Mouse (Mus musculus) lung, postnatal 4 days (tissue): Measurements from ENCODE around the gene Etv4.

ENCODE experiments used
- DNase-seq, 2 experiments: peaks; one replicate each; pipeline ENCODE4 v3.0.0; 2021

Etv4 gene

DNA sequence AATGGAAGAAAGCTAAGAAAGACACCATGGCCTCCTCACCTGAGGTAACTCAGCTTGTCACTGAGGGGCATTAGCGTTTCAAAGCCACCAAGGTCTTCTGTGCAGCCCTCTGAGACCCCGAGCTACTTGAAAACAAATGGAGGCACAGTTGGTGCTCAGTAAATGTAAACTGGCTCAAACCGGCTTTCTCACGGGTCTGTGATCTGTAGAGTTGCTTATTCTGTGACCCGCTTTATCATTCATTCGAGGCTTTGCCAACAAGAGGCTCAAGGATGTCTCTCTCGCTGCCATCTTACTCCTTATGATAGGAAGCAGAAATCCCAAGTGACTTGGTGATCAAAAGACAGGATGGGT lies 658 bp upstream of the Etv4 start:
- DNase-seq = no peak

DNA sequence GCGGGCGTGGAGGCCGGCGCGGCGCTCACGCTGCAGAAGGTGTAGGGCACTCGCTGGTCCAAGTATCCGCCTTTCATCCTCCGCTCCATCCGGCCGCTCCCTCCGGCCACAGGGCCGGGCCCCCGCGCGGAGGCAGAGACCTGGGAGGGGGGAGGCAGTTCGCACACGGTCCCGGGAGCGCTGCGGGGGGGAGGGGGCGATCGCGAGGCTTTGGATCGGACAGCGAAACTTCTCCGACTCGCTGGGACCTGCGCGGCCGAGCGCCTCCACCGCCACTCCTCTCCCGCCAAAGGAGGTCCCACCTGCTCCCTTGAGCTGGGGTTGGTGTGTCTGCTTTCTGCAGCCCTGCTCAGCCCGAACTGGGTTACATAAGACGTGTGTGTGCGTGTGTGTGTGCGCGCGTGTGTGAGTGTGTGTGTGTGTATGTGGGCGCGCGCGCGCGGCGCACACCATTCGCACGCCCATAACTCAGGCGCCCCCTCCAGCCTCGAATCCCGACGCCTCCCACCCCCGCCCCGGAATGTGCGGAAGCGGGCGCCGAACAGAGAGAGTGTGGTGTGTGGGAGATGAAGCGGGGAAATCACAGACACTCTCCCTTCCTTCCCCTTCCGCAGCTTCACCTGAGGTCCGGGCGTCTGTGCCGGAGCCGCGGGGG lies 556 bp downstream of the Etv4 start:
- DNase-seq = peak; percentile 33 to 48

DNA sequence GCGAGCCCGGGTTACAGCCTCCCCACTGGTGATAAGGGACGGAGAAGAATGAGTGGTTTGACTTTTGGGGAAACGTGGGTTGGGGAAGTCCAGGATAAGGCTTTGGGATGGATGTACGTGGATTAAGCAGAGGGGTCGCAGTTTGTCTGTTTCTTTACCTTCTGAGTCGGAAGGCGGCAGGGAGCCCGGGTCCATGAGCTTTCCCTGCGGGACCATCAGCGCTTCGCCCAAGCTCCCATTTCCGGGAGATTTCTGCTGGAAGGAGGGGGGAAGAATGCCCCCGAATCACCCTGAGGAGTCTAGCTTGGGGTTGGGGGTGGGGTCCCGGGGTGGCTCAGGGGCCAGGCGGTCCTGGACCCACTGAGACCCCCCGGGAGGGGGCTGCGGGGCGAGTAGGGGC lies 1.1 kb downstream of the Etv4 start:
- DNase-seq = no peak

DNA sequence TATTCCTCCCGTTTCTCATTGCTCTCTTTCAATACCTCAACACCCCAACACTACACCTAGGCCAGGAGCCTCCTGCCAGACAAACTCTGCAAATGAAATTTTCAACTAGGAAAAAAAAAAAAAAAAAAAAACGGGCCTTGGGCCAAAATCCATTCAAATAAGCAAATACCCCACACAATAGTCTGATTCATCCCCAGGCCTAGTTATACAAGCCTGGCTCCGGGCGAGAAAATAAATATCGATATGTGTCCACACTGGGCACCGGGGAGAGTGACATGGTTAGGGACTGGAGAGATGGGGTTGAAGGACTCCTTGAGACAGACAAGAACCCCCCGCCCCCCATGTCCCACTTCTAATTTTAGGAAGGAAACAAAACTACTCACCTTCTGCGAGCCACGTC lies 1.6 kb downstream of the Etv4 start:
- no peak for DNase-seq

DNA sequence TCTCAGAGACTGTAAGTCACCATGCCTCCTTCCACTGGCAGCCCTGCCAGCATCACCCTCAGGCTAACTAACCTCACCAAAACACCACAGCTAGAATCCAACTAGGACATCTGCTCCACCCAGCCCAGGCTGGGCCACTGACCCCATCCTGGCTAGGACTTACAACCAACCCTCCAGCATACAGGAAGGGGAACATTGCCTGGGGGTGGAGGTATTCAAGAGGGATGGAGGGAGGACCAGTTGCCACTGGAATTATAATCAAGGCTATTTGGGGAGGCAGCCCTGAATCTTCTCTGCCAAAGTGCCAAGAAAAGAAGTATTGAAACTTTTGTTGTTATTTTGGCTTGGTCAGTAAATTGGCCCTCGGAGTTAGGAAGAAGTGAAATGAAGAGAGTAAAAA lies 2.0 kb downstream of the Etv4 start:
- DNase-seq = no peak

DNA sequence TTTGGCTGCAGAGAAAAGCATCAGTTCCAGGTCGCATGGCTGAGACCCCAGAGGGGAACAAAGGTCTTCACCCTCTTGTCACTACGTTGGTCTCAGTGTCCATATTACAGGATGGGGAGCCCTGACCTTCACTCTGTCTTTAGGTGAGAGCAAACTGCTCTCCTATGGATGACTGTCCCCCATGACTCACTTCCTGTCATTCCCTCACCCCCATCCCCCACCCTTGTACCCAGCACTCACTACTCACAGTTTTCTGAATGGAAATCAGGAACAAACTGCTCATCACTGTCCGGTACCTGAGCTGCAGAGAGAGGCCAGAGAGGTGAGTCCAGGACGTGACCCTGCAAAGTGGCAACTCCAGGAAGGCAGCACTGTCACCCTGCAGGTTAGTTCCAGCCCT lies 8.3 kb downstream of the Etv4 start:
- DNase-seq = no peak

DNA sequence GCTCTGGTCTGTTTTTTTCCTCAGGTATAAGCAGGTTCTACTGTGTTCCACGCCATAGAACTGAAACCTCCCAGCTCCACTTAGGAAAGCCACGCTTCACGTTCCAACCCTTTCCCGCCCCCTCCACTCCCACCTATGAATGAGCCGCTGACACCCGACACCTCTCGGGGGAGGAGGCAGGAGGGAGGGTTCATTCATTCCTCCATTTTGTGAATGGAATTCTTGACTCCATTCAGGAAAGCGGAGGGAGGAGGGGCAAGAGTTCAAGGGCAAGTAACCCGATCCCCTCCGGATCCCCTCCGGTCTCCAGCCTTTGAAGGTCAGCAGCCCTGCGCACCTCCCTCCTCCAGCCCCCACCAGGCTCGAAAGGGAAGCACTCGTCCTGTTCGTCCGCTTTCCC lies 12.7 kb downstream of the Etv4 start:
- peak; percentile 73 to 74 for DNase-seq

DNA sequence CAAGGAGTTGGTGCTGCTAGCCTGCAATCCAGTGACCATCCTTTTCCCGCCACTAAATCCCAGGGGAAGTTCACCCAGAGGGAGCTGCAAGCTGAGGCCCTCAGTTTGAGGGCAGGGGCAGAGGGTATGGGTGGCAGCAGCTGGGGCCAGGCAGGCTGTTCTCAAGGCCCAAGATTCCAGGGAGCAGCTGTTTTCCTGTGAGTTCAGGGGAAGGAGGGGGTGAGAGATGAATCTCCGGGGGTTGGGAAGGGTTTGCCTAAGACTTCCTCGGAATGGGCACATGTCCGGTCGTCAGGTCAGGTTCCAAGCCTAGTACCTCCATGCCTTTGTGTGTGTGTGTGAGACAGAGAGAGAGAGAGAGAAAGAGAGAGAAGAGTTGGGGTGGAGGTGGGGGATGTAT lies 13.1 kb downstream of the Etv4 start:
- peak in 1 of 2 experiments; percentile 59 for DNase-seq

DNA sequence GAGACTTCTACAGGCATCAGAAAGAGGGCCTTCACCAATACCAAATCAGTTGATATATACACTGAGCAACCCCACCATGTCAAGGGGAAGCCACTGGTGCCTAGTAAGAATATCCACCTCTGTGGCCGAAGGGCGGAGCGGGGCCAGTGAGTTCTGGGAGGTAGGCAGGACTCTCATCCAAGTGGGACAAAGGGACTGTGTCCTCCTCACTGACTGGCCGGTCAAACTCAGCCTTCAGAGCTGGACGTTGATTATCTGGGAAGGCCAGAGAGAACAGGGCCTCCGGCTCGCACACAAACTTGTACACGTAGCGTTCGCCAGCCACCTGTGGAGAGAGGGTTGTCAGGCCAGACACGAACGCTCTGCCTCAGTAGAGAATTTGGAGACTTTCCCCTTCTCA lies 14.9 kb downstream of the Etv4 start:
- DNase-seq = no peak

DNA sequence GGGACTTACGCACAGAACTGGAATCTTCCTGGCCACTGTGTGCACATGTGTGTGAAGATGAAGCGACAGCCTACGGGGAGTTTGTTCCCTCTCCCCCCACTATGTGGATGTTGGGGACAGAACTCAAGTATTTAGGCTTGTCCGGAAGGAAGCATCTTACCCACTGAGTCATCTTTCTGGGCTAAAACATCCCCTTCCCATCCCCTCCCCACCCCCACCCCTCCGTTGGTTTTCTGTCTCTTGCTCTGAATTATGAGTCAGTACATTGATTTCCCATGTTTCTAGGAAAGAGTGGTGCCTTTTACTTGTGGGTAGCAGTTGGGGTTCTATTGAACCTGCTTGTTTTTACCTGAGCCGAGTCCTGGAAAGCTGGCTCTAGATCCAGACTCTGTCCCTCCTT lies 16.4 kb downstream of the Etv4 start:
- DNase-seq = no peak

DNA sequence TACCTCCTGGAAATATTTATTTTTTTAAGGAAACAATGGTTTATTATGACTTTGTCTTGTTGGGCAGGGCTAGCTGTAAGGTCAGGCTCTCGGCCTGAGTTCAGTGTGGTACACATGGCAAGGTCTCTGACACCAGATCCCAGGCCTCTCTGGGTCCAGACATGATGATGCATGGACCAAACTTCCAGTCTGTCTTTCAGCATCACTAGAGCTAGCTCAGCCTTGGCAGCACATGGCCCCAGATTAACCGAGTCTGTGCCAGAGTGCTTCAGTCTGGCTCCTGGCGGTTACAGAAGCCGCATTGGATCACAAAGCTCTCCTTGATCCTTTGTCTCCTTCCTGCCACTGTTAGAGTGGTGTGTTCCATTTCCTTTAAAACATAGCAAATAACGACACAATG lies 17.8 kb downstream of the Etv4 start:
- no peak for DNase-seq

DNA sequence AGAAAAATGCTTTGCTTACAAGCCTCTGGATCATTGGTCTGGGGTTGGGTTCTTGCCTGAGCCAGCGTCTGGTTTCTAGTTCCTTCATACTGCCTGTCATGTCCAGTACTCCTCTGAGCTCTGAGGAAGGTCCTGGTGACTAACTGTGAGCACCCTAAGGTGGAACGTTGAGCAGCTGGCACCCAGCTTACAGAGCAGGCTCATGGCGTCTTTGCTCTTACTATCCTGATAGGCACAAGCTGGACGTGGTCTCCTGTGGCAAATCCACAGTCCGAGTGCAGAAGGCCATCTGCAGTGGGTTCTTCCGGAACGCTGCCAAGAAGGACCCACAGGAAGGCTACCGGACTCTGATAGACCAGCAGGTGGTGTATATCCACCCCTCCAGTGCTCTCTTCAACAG lies 20.6 kb downstream of the Etv4 start:
- DNase-seq = no peak

DNA sequence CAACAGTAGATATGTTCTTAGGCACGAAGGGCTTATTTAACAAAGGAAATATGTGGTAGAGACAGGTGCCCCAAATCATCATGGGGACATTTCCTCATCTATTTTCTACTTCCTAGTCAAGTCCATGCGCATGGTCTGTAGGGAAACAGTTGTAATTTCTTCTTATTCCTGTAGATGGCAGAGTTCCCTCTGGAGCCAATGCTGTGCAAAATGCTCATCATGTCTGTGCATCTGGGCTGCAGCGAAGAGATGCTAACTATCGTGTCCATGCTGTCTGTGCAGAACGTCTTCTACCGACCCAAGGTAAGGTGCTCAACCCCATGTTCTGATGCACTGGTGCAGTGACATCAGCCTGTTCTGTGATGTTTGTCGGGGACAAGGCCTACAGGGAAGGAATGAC lies 21.4 kb downstream of the Etv4 start:
- peak in 1 of 2 experiments; percentile 36 for DNase-seq

DNA sequence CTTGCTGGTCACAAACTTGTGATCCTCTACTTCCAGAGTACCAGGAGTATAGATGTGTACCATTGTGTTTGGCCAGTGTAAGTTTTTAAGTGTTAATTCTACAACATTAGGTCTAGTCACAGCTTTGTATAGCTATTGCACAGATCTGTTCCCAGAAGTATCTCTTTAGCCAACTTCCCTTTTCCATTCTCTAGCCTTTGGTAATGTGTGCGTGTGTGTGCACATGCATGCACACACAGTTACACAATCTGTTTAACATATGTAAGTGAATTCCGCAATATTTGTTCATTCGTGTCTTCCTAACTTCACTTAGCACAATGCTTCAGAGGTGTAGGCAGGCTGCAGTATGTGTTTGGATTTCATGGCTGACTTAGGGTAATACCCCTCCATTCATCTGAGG lies 25.6 kb downstream of the Etv4 start:
- no peak for DNase-seq

DNA sequence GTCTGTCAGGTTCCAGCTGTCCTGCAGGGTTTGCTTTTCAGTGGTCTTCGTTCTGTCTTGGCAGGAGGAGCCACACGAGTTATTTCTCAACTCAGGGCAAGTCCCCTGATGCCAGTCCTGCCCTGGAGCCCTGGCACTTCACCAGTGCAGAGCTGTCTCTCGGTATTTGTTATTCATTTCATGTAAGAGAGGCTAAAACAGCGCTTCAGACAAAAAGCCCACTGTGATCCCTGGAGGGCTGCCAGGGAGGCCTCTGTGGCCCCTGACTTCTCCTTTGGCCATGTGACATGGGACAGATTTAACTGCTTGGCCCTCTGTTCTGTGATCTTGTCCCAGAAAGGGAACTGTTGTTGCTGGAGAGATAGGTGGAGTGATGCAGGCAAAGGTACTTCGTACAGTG lies 26.7 kb downstream of the Etv4 start:
- DNase-seq = peak in 1 of 2 experiments; percentile 44

DNA sequence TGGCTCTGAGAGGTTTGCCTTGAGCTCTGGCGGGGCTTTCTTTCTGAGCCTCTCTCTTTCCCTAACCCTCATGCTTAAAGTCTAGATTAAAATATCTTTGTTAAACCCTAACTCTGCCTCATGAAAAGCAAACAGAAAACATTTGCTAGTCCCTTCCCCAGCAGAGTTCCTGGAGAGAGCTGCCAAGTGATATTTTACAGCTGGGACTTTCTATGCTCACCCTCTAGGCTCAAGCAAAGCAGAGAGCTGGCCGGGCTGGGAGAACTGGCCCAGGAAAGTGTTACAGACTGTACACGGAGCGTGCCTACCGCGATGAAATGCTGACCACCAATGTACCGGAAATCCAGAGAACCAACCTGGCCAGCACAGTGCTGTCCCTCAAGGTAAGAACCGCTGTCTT lies 27.8 kb downstream of the Etv4 start:
- DNase-seq = peak; percentile 47 to 66

DNA sequence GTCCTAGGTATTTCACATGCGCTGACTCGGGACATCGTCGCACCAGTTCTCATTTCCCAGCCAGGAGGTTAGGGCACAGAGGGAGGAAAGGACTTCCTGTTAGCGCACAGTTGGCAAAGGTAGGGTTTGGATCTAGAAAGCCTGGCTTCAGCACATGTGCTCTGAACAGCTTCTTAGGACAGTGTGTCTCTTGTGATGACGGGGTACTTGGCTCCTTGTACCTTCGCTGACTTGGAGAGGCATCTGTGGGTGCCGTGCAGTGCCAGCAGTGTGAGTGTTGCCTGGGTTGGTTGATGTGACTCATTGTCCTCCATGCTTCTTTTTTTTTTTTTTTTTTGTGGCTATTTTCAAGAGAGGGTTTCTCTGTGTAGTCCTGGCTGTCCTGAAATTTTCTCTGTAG lies 28.6 kb downstream of the Etv4 start:
- DNase-seq = no peak

DNA sequence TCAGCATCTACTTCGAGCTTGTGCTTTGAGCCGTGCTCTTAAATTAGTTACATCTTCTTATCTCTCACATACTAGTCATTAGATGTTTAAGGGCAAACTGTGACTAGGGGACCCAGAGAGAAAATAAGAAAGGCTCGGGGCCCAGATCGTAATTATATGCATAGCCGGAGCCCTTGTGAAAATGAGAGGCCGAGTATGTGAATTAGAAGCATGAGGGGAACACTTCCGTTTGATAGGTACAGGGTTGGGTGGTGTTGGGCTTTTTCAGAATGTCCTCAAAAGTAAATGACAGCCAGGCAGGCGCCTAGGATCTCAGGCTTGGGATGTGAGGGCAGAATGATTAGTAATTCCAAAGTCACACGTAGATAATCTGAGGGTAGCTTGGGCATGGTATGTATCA lies 51.6 kb downstream of the Etv4 start:
- DNase-seq = no peak

DNA sequence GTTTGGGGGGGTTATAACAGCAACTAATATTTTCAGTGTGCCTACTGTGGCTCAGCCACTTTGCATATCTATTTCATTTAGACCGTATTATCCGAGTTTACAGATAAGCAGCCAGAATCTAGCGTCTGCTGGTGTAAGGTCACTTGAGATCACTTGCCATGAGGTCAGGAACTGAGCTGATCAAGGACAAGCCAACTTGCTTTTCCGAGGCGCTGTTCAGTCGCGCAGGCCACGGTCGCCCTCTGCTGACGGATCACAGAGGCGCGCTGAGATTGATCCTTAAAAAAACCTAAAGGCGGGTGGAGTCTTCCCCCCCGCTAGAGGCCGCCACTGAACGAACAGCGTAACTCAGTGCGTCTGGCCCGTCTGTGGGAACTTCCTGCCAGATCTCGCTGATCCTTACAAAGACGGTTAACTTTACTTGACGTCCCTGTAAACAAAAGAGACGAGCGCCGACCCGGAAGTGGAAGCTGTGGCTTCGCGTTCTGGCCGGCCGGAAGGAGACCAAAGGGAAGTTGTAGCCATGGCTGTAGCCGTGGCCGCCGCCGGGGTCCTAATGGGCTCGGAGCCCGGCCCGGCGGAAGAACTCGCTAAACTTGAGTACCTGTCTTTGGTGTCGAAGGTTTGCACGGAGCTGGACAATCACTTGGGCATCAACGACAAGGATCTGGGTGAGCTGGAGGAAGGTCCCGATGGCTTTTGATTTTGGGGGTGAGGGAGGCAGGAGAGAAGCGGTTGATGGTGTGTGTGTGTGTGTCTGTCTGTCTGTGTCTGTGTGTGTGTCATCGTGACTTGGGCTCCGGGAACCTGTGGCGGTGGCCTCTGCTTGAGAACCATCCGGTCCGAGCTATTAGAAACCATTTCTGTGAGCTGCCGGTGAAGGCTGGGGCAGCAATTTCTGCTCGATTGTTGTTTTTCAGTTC lies 52.4 kb downstream of the Etv4 start, which contains the start of gene Dhx8:
Gene Dhx8, plus strand, starts transcription at position 402 of the 923 bp plus-strand sequence.
- peak; percentile 98 for DNase-seq

DNA sequence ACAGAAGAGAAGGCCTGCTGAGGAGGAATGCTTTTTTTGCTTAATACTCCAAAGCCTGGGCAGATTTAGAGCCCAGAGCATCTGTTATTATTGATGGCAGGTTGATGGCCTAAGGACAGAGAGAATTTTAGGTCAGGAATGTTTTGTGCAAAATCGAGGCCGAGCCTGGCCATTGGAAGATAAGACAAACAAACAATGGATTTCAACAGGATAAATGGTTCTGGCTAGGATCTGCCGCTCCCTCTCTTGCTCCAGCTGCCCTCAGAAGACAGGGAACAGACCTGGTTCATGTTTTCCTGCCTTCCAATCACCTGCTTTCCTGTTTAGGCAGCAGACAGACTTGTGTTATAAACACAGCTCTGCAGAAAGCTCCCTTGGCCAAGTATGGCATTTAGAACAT lies 55.9 kb downstream of the Etv4 start:
- DNase-seq = no peak

DNA sequence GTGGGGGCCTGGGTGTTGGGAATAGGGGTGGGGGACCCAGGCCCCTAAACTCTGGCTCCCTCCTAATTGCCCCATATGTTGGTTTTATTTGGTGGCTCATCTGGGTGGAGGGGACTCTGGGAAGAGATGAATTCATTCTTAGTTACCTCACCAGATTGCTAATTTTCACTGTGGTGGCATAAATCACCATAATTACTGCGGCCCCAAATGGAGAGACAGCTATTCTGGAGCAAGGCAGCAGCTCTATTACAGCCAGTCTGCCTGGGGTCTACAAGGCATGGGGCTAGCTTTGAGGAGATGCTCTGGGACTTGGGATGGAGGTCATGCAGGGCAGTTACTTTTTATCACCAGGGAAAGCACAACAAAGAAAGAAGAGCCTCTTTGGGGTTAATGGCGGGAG lies 58.4 kb downstream of the Etv4 start:
- DNase-seq = no peak

DNA sequence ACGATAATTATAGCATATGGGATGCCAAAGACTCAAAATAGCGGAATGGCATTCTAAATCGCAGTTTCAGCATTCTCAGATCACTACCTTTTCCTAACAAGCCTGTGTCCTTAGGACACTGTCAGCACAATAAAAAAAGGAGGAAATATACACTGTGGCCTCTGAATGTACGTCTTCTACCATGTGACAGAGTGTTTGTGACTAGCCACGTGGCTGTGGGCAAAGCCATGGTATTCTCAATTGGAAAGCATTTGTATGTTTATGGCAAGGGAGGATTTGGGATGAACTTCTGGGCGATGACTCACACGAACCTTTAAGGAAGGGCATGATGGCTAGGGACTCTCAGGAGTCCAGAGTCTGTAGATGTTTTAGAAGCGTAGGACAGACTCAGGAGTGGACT lies 60.1 kb downstream of the Etv4 start:
- DNase-seq = no peak

DNA sequence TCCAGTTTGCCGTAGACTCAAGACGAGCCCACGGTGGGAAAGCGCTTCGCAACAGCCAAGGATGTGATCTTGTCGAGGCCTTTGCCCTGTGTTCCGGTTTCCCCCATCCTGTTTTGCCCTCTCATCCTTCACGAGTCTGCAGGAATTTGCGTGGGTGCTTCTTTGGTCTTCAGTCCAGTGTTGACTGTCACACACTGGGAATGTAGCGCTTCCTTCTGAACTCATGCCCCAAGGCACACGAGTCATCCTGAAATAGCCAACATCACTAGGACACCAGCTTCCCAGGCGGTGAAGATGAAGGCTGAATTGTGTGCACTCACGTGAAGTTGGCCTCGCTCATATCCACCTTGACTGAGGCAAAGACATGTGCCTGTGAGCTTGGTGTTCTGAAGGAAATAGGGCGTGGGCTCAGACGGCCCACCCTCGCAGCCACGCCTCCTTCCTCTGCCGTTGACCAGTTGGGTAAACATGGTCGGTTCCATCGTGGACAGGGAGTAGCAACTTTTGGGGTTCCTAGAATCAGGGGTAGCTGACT lies 65.1 kb downstream of the Etv4 start:
- DNase-seq = no peak
